Mouse (Mus musculus) forebrain, embryonic 14.5 days (tissue): ENCODE results near the gene Pbx1. TPM values are rescaled to one million over a fixed set of nuclear protein-coding genes. Genes with fewer than 3 reads are reported as not detected.

Experiments
- ATAC-seq: fragments of 200-750 bp; cut with Nextera tagmentation; 2 replicates; pipeline ENCODE4 v1.8.0; 2017; ENCODE audit warnings: mild to moderate bottlenecking, moderate library complexity
- DNase-seq: peaks from one replicate; pipeline ENCODE4 v3.0.0-alpha.2; 2015; ENCODE audit warnings: low spot score
- H3K27ac ChIP-seq: fragments of 300-500 bp; sonication (generic); 2 replicates; pipeline ENCODE4 v1.5.1; 2014; ENCODE audit warnings: low read depth, mild to moderate bottlenecking, control low read depth, low read length, moderate library complexity
- H3K27me3 ChIP-seq: fragments of 300-500 bp; sonication (generic); replicated peaks from 2 replicates; pipeline ENCODE4 v1.6.1; 2014; ENCODE audit warnings: low read length, control low read depth, mixed read lengths; ENCODE audit not compliant: control insufficient read depth, insufficient read depth
- H3K36me3 ChIP-seq: fragments of 300-500 bp; sonication (generic); 2 replicates; pipeline ENCODE4 v1.6.1; 2014; ENCODE audit warnings: low read length, control low read depth; ENCODE audit not compliant: control insufficient read depth, insufficient read depth
- H3K4me1 ChIP-seq: fragments of 300-500 bp; sonication (generic); 2 replicates; pipeline ENCODE4 v1.6.1; 2014; ENCODE audit warnings: antibody characterized with exemption, low read length, control low read depth; ENCODE audit not compliant: control insufficient read depth, insufficient read depth
- H3K4me2 ChIP-seq: fragments of 300-500 bp; sonication (generic); 2 replicates; pipeline ENCODE4 v1.6.1; 2014; ENCODE audit warnings: mild to moderate bottlenecking, control low read depth, low read length
- H3K4me3 ChIP-seq: fragments of 300-500 bp; sonication (generic); 2 replicates; pipeline ENCODE4 v1.5.1; 2014; ENCODE audit warnings: low read depth, low read length, control low read depth
- H3K9ac ChIP-seq: fragments of 300-500 bp; sonication (generic); 2 replicates; pipeline ENCODE4 v1.6.1; 2014; ENCODE audit warnings: mild to moderate bottlenecking, low read length, control low read depth, moderate library complexity
- H3K9me3 ChIP-seq: fragments of 300-500 bp; sonication (generic); replicated peaks from 2 replicates; pipeline ENCODE4 v1.6.1; 2016; ENCODE audit warnings: low read length, control low read depth, mixed read lengths; ENCODE audit not compliant: control insufficient read depth
- WGBS: fragments of 180-500 bp; shearing (Covaris S2); extraction: QIAGEN DNeasy Blood & Tissue Kit; methylation state at CpG from one replicate; pipeline ENCODE4 v1.1.7; 2014; 5-methylcytosine and 5-hydroxymethylcytosine counted together
- polyA plus RNA-seq: library from polyadenylated mRNA; unstranded; fragments of >200 nt; fragmentation: Nextera tagmentation; extraction: Ambion mirVana; gene quantifications from 2 replicates; pipeline ENCODE4 v1.2.1, GENCODE M21; 2014

Pbx1 gene
- polyA plus RNA-seq, 1 experiment from 2014 or later: 66.7 TPM

DNA sequence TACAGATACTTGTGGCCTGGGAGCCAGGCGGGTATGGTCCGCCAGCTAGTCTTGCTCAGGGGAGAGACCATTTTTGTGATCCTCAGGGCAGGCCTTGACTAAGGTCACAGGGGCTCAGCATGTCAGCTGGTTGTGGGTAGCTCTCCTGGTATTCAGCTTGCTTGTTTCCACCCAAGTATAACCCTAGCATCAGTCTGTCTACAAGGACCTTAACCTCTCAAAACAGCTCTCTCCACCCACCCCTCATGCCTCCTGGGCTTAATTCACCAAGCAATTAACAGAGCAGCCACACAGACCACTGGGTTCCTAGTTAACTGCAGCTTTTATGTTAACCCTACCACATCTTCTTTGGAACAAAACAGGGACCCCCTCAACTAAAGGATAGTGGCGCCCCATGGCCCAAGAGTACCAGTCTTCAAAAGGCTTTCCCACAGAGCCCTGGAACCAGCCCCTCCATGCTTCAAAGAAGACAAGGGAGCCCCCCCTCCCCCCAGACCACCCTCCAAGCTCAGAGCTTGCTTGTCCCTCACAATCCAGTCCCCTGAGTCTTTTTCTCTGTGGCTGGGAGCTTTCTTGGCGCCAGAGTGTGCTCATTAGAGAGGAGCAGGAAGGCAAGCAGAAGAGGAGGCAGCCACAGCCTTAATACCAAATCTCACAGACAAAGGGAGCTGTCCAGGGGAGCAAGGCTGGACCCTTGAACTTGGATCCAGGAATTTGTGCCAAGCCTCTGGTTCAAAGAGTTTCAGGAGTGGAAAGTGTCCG is 48.1 kb downstream of the Pbx1 start:
- H3K27me3 ChIP-seq: no peaks in the 10 kb centered on the region
- ATAC-seq (peak; percentile 78), DNase-seq (peak; percentile 88)
- H3K36me3 ChIP-seq: 0 out of 2 replicates have a peak, but pooled peaks cover 3% of the 10 kb centered on the region
- WGBS: 9% methylated on average over 5 of the region's 5 CpGs
- H3K4me3 ChIP-seq: no peak overlapping the region
- H3K9me3 ChIP-seq: no peaks in the 10 kb centered on the region
- H3K4me1 ChIP-seq: peaks cover 78% of the 10 kb centered on the region
- peak overlapping the region; percentile 87 for H3K27ac ChIP-seq
- H3K4me2 ChIP-seq: peak overlapping the region; percentile 14; the same call in 1 of the 2 replicates
- H3K9ac ChIP-seq: peak overlapping the region; percentile 14; the same call in 1 of the 2 replicates

- Histone ChIP-seq H3K4me2 (no peak overlapping the region), H3K27me3 (no peaks in the 10 kb centered on the region), H3K4me1 (peaks cover 81% of the 10 kb centered on the region), H3K4me3 (no peak overlapping the region), H3K36me3 (0 out of 2 replicates have a peak, but pooled peaks cover 3% of the 10 kb centered on the region), H3K9ac (peak overlapping the region; percentile 7; the same call in 1 of the 2 replicates), H3K27ac (peak overlapping the region; percentile 87; the same call in 1 of the 2 replicates), H3K9me3 (no peaks in the 10 kb centered on the region)
- peak; percentile 17 for ATAC-seq
- peak; percentile 55 for DNase-seq
- 5% methylated on average over 4 of the region's 4 CpGs for WGBS
Observed at GRCm38 (mm10) chr1:168382823-168383157, 49.3 kb downstream of the Pbx1 start.

DNA sequence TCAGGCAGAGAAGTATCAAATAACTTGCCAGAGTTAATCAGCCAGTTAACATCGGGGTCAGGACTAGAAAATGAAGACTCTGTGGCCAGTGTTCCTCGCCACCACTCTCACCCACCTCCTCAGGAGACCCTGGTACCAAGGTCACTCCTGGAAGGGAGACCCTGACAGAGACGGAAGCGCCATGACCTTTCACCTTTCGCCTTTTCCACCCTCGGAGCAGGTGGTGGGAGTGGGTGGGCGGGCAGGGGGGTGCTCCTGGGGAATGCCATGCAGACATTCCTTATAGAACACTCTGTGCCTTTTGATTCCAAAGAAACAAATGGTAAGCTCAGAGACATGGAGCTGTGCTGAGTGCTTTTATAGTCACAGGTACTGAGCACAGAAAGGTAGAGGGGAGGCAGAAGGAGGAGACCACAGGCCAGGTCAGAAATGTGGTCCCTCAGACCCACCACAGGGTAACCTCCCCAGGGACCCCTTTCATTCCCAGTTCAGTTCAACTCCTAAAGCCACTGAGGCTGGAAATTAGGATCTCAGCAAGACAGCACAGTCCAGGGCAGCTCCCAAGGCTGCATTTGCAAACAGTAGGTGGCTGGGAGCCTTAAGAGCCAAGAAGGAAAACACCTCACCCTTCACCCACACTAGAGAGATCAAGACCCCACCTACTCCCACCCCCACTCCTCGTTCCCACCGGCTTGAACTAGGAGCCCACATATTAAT is 49.8 kb downstream of the Pbx1 start:
- H3K9ac ChIP-seq: peak overlapping the region; percentile 7; the same call in 1 of the 2 replicates
- peaks cover 83% of the 10 kb centered on the region for H3K4me1 ChIP-seq
- ATAC-seq (no peak), DNase-seq (no peak)
- H3K4me3 ChIP-seq: no peak overlapping the region
- H3K4me2 ChIP-seq: no peak overlapping the region
- H3K9me3 ChIP-seq: no peaks in the 10 kb centered on the region
- H3K27me3 ChIP-seq: no peaks in the 10 kb centered on the region
- 29% methylated on average over 9 of the region's 9 CpGs for WGBS
- 0 out of 2 replicates have a peak, but pooled peaks cover 3% of the 10 kb centered on the region for H3K36me3 ChIP-seq
- H3K27ac ChIP-seq: peak overlapping the region; percentile 87; the same call in 1 of the 2 replicates

DNA sequence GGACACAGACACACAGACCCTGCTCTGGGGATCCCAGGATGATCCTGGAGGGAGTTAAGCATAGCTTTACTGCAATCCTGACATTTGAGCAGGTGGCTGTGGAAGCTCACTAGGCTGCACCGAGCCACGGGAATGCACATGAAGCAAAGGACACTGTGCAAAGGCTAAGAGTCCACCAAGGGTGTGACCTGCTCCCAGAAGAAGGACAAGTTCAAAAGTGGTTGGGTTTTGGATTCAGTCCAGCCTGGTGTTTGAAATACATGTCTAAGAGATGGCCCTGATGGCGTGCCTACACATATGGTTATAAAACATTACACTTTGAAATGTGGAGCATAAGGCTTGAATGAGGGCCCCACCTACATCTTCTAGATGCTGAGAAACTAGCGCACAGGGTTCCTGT is 50.6 kb downstream of the Pbx1 start:
- peaks cover 77% of the 10 kb centered on the region for H3K4me1 ChIP-seq
- WGBS: 54% methylated on average over 4 of the region's 4 CpGs
- no peak overlapping the region for H3K4me2 ChIP-seq
- no peak overlapping the region for H3K4me3 ChIP-seq
- no peaks in the 10 kb centered on the region for H3K9me3 ChIP-seq
- H3K27me3 ChIP-seq: no peaks in the 10 kb centered on the region
- H3K9ac ChIP-seq: no peak overlapping the region
- peak overlapping the region; percentile 27; the same call in 1 of the 2 replicates for H3K27ac ChIP-seq
- DNase-seq: no peak
- no peak for ATAC-seq
- 0 out of 2 replicates have a peak, but pooled peaks cover 3% of the 10 kb centered on the region for H3K36me3 ChIP-seq

DNA sequence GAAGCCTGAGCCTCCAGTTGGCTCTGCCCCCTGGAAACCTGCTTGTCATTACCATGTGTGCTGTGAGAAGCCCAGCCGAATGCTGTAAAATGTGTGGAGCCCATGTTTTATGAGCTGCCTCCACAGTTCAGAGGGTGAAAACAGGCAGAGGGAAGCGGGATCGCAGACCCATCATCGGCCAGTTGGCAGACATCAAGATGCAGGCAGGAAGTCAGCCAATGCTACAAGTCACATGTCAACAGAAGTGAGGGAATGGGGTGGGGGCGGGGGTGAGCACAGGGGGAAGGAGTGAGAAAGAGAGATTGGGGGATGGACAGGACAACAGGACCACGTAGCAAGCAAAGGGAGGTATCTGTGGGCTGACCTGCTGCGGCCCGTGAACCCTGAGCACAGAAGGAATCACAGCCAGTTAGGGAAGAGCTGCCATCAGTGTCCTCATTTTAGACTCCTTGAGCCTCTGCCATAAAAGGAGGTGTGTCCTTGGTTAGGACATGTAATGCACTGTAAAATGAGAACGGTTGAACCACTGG is 51.8 kb downstream of the Pbx1 start:
- Histone ChIP-seq H3K4me1 (peaks cover 76% of the 10 kb centered on the region), H3K27me3 (no peaks in the 10 kb centered on the region), H3K36me3 (0 out of 2 replicates have a peak, but pooled peaks cover 3% of the 10 kb centered on the region), H3K9ac (no peak overlapping the region), H3K4me3 (no peak overlapping the region), H3K4me2 (no peak overlapping the region), H3K9me3 (no peaks in the 10 kb centered on the region), H3K27ac (peak overlapping the region; percentile 36; the same call in 1 of the 2 replicates)
- WGBS: 63% methylated on average over 9 of the region's 9 CpGs
- no peak for ATAC-seq
- no peak for DNase-seq

- no peak overlapping the region for H3K27ac ChIP-seq
- H3K4me3 ChIP-seq: no peak overlapping the region
- 21% methylated on average over 6 of the region's 6 CpGs for WGBS
- H3K36me3 ChIP-seq: 0 out of 2 replicates have a peak, but pooled peaks cover 3% of the 10 kb centered on the region
- H3K27me3 ChIP-seq: no peaks in the 10 kb centered on the region
- no peak for DNase-seq
- H3K4me2 ChIP-seq: no peak overlapping the region
- H3K9ac ChIP-seq: no peak overlapping the region
- ATAC-seq: no peak
- peaks cover 64% of the 10 kb centered on the region for H3K4me1 ChIP-seq
- H3K9me3 ChIP-seq: no peaks in the 10 kb centered on the region
Observed at GRCm38 (mm10) chr1:168377650-168378049, 54.4 kb downstream of the Pbx1 start.

DNA sequence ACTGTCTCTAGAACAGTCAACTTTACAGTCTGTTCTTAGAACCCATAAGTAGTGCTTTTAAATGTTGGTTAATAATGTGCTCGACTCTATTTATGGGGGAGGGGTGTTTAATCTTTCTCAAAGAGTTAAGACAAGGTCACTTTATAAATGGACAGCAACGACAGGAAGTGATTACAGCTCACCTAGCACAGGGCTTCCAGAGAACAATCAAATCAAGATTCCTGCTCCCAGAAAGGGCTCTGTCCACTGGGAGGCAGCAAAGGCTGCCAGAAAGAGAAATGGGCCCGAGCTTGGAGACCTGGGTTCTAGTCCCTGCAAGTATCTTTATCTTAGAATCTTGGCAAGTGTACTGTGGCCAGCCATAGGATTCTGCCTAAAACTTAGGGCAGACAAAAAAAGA is 55.7 kb downstream of the Pbx1 start:
- ATAC-seq (no peak), DNase-seq (no peak)
- Histone ChIP-seq H3K9me3 (no peaks in the 10 kb centered on the region), H3K36me3 (0 out of 2 replicates have a peak, but pooled peaks cover 3% of the 10 kb centered on the region), H3K9ac (no peak overlapping the region), H3K27ac (no peak overlapping the region), H3K4me3 (no peak overlapping the region), H3K27me3 (no peaks in the 10 kb centered on the region), H3K4me2 (no peak overlapping the region), H3K4me1 (peaks cover 52% of the 10 kb centered on the region)
- WGBS: 58% methylated on average over 3 of the region's 3 CpGs

- peak; percentile 76; the same call in 1 of the 2 replicates for ATAC-seq
- no peak overlapping the region for H3K9ac ChIP-seq
- WGBS: 41% methylated on average over 12 of the region's 12 CpGs
- peaks cover 49% of the 10 kb centered on the region for H3K4me1 ChIP-seq
- no peaks in the 10 kb centered on the region for H3K27me3 ChIP-seq
- H3K4me3 ChIP-seq: no peak overlapping the region
- H3K36me3 ChIP-seq: 0 out of 2 replicates have a peak, but pooled peaks cover under 1% of the 10 kb centered on the region
- peak overlapping the region; percentile 7; the same call in 1 of the 2 replicates for H3K4me2 ChIP-seq
- H3K27ac ChIP-seq: peak overlapping the region; percentile 58; the same call in 1 of the 2 replicates
- peak; percentile 82 for DNase-seq
- H3K9me3 ChIP-seq: no peaks in the 10 kb centered on the region
Observed at GRCm38 (mm10) chr1:168374953-168375600, 57.0 kb downstream of the Pbx1 start.
